Mouse (Mus musculus) c-Kit-negative CD71-positive TER-119-positive erythroid progenitor cells, embryonic 14.5 days (primary cell): ENCODE results near the gene Lgalsl.

Source experiments
- DNase-seq: peaks from one replicate; pipeline ENCODE4 v3.0.0-alpha.2; 2013; ENCODE audit warnings: low read depth, low spot score

Gene Lgalsl

DNA sequence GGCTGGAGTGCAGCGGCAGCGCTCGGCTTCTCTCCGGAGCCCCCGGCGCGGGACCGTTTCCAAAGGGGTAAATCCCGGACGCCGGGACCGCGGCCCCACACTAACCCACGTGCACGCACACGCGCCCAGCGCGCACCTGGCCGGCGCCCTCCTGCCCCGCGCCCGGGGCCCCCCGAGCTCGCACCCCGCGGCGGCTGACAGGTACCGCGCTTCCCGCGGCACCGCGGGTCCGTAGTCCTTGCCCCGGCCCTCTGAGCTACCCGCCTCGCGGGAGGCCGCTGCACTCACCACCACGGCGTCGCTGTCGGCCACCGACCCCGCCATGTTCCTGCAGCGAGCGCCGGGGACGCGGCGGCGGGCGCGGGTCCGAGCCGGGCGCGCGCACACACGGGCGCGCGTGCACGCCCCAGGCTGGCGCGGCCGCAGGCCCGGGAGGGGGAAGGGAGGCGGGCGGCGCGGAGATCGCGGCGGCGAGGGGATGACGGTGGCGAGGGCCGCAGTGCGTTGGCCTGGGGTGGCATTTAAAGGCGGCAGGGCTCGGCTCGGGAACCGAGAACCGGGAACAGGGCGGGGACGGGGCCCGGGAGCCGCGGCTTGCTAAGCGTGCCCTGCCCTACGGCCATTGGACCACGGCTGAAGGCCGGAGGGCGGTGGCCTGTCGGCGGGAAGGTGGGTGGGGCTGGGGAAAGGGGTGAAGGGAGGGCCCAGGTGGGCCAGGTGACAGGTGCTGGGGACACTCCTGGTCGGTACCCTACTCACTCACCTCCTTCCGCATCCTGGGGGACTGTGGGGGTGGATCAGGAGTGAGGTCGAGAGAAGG, at the start of gene Lgalsl:
Lgalsl (minus strand) TSS at position 371 of the 820 bp plus-strand sequence.
- DNase-seq: peak; percentile 25

DNA sequence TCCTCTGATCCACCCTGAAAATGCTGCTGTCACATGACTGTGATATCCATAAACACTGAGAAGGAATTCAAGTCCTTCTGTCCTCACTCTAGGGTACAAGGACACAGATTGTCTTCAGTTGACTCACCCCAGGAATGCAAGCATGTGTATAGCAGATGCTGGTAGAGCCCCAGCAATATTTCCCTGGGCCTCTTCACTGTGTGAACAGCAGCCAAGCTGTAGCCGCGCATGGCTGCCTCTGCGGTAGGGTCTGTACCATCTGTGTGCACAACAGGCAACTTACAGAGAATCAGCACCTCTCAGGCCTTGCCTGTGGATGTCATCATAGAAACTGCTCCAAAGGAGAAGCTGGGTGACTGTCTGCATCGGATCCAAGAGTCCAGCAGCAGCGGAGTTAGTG, 47.8 kb upstream of the Lgalsl start:
- no peak for DNase-seq

DNA sequence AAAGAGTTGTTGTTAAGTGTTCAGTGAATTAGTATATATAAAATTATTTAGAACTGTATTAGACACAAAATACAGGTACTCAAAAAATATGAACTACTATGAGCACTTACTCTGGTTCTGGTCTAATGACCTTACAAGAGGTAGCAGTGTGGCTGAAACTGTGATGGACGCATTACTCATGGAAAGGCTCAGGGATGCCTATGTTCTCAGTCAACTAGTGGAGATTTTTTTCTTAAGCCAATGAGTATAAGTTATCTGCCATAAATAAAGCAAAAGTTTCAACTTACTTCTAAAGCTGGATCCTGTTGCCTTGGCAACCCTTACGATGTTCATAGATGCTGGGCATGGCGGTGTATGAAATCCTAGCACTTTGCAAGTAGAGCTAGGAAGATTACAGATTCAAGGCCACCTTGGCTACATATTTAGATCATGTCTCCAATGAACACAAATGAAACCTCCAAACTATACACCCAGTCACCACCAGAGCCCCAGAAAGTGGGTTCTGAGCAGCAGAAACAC, 46.8 kb upstream of the Lgalsl start:
- no peak for DNase-seq

DNA sequence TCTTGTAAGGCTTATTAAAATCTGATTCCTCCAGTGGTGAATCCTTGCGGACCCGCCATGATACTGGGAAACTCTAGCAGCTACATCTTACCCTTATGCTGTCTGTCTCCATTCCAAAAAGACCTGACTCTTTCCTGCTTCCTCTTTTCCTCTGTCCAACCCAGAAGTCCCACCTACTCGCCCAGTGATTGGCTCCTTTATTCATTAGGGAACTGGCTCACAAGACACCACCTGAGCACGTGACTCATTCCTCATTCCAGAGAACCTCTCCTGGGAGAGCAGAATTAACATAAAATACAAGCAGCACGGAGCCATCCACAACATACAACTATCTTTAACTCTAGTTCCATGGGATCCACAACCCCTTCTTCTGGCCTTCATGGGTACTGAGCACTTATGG, 42.5 kb upstream of the Lgalsl start:
- no peak for DNase-seq

DNA sequence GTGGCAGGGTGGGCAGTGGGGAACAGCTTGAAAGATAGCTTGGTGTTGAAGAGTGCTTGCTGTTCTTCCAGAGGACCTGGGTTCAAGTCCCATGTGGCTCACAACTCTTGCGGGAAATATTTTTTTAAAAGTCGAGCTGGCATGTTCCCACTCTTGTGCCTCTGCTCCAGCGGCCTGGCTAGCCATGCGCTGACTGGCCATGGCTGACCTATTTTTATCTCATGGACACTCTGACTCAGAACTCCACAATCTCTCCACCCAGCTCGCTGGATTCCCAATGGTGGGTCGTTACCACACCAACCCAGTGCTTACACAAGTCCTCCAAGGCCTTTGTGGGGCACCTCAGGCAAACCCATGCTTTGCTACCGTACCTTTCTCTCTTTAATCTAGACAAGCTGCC, 42.1 kb upstream of the Lgalsl start:
- no peak for DNase-seq

DNA sequence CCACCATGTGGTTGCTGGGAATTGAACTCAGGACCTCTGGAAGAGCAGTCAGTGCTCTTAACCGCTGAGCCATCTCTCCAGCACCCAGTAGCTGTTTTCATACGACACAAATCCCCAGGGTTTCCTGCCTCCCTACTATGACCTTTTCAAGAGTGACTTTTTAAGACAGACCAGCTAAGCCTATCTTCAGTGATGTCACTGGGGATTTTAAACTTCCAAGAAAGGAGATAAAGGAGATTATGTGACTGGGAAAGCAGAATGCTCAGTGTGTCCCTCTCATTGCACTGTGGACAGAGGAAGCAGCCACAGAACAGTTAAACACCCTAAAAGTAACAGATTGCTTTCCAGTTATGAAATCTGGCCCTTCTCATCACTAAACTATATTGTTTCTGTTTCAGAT, 41.6 kb upstream of the Lgalsl start:
- DNase-seq: no peak

DNA sequence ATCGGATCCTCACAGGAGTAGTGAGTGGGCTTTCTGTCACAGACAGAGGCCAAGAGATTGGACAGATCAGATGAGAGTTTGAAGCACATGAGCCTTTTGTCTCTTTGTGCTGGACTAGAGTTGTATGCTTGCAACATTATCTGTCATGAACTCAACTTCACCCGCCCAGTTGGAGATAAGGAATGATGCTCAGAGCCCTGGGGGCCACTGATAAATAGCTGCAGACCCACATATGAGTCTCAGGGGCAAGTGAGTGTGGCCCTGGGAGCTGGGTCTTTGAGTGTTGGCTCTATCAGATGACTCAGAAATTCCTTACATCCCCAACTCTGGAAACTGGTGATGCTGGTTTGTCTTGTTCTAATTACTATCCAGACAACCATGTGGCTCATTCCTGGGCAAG, 39.1 kb upstream of the Lgalsl start:
- DNase-seq: no peak

DNA sequence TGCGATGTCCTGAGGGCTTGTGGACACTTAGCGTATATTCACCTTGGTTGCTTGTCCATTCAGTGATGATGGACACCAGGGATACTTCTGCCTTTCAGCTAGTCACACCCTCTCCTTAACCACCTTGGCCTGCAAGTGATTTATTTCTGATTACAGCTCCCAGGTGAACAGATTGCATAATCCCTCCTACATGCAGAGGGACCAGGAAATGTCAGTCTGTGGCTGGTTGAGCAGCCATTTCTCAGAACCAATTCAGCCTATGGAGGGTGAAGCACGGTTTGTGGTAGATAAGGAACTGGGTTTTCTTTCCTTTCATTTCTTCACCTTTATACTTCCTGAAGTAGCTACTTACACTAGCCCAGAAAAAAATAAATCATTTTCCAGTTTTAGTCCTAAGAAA, 34.6 kb upstream of the Lgalsl start:
- DNase-seq: no peak

DNA sequence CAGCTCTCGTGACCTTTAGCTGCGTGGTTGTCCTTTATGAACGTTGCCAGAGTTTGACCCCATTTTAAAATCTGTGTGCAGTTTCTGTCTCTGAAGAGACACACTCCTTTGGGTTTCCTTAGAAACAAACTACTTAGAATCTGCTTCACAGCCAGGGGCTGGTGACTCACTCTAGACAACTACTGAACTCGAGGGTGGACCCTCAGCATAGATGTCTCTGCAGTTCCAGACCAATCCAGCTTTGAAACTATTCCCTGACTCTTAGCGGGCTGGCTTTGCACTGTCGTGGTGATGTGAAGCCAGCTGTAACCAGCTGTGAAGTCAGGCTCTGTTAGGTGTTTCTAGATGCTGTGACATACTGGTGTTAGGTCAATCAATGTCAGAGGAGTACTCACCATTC, 33.8 kb upstream of the Lgalsl start:
- DNase-seq: no peak

DNA sequence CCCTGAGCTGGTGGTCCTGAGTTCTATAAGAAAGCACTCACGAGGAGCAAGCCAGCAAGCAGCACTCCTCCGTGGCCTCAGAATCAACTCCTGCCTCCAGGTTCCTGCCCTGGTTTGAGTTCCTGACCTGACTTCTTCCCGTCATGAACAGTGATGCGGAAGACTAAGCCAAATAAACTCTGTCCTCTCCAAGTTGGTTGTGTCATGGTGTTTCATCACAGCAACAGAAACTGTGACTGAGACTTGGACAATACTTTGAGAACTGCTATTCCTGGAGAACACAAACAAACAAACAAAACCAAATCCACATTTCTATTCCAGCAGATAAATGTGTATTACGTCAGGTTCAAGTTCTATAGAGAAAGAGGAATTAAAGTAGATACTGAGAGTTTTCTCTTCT, 31.2 kb upstream of the Lgalsl start:
- DNase-seq: no peak

DNA sequence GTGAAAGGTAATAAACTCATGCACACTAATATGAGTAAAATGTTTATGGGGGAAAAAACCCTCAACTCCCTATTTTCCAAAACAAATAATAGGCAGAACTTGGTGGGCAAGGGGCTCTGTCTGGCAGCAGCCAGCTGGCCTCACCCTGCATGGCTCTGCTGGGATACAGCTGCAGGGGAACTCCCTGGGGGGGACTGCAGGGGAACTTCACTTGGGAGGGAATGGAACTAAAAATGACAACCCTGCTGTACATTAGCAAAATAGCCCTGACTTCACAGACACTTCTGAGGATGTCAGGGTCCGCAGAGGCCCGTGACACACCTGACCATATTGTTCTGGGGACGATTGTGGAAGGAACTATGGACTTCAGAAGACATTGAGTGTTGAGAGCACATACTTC, 29.5 kb upstream of the Lgalsl start:
- DNase-seq: no peak

DNA sequence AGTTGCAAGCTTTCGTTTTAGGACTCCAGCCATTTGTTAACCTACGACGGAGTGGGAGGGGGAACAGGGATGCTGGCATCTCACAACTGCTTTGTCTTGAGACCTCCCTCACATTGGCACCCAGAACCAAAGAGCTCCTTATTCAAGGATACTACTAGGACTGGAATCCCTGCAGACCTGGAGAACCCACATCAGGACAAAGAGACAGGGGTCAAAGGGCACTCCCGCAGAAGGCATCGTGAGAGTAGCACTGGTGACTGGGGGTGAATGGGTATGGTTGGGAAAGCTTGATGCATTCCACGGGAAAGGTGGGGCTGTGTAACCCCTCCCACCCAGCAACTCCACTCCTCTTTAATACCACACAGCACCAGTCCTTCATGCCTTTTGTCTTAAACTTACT, 29.0 kb upstream of the Lgalsl start:
- DNase-seq: no peak

DNA sequence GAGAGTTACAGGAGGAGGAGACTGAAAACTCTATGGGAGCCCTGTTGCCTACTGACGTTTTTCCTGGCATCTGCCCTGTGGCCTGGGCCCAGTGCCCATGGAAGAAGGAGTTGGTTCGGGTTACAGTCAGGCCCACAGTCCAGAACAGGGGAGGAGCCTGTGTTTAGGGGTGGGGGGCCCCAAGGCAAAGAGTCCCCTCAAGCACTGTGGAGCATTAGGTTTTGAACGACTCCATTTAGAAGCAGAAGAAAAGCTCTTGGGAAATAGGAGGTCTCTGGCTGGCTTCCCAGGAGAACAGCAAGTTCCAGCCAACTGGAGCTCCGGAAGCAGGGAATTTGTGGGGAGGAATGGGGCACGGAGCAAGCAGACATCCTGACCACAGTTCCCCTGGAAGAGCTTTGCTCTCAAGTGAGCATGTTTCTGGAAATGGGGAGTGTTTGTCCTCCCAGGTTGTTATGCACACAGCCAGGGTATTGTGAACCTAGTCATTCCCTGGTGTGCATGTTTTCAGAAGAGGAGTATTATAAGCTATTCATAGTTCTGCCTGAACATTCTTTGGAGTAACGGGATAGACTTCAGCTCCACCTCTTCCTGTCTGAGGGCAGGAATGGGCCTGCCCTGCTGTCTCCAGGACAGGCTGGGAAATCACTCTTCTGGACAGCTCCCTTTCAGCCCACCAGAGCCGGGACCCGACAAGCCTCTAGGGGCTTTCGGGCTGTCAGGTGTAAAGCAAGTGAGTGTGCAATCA, 28.2 kb upstream of the Lgalsl start:
- DNase-seq: no peak

DNA sequence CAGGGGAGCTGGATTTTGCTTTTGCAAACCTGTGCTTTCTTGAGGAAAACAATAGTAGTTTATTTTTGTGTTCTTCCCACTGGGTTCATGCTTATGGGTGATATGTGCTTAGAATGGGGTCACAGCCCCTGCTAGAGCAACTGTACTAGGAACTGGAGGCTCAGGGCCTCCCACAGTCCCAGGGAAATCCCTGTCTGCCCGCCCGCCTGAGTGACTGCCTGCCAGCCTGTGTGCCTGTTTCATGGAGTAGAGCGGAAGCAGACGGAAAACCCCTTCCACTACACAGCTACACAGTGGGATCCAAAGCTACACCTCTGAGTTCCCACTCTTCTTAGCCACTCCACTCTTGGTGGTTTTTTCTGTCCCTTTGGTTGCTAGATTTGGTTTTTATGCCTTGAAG, 27.1 kb upstream of the Lgalsl start:
- DNase-seq: no peak

DNA sequence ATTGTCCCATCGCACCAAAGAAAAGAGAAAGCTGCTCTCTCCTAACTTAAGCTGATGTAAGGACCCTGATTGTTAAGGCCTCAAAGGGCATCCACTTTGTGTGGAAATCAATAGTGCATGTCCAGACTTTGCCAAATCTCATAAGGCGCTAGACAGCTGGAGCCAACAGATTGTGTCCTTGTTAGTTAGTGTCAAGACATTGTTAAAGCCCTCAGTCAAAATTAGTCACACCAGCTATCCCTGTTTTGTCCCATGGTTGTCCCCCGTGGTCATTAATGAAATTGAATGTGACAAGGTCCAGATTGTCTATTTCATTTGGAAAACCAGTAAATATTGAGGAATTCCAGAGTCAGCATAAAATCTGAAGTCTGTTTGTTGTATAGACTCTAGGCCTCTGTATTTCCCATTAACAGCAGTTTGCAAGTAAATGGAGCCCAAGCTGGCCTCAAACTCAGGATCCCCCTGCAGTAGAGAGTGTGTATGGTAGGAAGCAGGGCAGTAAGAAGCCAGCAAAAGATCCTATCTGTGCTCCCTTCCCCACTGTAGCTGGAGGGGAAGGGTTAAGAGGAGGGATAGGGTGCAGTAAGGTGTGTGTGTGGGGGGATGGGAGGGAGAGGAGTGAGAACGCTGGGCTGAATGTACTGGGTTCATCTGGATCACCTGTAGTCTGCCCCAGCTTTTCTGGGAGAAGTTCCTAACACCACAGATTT, 23.3 kb upstream of the Lgalsl start:
- DNase-seq: no peak

DNA sequence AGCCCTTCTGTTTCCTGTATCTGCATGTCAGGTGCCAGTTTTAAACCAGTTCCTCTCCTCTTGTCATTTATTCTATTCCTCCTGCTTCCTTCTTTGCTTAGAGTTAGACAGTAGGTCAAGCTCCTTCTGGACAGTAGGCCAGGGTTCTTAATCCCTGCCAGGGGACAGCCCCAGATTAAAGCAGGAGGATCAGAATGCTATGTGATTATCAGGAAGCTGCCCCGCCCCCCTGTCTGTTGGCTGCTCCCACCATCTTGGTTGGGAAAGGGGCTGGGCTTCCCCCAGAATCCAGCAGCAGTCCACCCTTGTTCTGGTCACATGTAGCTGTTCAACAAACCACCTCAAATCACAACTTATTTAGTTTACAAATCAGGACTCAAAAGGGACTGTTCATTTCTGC, 19.3 kb upstream of the Lgalsl start:
- DNase-seq: no peak

DNA sequence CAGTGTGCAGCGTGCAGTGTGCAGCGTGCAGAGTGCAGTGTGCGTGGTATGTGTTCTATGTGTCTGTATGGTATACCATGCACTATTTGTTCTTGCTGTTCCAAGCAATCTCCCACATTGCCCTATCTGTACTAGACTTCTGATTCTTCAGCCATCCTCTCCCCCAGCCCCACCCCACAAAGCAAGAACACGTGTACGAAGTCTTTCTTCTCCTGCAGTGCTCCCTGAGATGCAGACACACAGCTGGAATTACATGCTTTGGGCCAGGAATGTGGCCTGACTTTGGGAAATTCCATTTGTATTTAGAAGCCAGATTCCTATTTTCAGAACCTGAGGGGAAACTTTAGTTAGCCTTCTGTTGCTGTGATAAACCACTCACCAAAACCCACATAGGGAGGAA, 18.5 kb upstream of the Lgalsl start:
- DNase-seq: no peak

DNA sequence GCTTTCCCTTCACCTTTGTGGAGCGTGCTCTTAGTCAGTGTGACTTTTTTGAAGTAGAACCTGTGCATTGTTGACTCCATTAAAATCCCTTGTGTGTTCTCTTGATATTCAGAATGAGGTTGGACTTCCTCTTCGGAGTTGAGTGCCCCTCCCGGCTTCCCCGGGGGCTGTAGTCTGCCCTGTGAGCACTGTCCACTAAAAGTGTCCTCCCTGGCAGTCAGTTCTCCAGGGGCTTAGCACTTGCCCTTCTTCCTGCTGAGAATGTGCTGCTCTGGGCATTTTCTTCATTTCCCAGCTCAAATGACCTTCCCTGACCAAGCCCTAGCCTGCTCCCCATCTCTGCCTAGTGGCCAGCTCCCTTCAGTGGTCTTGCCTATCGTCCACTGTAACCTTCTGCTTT, 6.5 kb upstream of the Lgalsl start:
- no peak for DNase-seq

DNA sequence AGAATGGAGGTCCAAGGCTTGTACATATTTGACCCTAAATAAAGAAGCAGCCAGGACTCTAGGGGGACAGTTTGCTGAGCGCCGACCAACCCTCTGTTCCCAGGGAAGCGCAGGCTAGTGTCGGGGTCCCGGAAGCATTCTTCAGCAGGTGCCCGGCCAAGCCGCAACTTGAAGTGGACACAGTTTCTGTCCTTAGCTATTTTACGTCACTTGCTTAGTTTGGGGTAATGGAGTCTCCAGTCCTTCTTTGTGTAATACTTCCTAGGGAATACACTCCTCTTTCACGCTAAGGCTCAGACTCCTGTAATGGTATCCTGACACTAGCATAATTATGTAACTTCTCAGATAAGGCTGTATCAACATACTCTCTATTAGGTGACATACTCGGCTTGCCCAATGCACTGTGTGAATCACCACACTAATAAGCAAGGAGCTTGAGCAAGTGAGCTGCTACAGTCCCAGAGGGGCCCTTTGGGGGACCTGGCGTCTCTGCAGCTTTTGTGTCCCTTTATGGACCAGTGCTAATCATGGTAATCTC, 813 bp upstream of the Lgalsl start:
- DNase-seq: no peak

DNA sequence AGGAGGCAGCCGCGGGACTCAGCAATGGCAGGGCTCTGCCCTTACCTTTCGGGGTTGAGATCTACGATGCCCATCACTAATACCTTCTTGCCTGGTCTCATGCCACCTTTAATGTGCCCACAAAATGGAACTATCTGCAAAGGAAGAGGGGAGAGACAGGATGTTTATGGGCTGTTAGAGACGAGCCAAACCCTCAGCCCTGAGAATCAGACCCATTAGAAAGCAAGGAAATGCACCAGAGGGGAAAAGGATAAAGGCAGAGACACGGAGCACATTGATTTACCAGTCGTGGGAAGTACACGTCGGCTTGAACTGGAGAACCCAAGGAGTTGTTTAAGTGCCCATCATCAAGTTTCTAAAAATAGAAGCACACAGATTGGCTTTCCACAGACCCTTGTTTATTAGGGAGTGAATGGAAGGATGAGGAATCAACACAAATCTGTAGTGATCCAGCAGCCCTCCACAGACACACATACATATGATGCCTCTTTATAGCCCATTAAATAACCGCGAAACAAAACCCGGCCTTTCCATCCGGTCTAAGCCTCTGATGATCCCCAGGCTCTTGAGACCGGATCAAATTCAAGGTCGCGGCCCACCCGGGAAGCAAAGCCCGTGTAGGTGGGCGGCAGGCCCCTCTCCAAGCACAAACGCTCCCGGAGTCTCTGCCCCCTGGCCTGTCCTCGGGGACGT, 717 bp downstream of the Lgalsl start:
- DNase-seq: no peak

DNA sequence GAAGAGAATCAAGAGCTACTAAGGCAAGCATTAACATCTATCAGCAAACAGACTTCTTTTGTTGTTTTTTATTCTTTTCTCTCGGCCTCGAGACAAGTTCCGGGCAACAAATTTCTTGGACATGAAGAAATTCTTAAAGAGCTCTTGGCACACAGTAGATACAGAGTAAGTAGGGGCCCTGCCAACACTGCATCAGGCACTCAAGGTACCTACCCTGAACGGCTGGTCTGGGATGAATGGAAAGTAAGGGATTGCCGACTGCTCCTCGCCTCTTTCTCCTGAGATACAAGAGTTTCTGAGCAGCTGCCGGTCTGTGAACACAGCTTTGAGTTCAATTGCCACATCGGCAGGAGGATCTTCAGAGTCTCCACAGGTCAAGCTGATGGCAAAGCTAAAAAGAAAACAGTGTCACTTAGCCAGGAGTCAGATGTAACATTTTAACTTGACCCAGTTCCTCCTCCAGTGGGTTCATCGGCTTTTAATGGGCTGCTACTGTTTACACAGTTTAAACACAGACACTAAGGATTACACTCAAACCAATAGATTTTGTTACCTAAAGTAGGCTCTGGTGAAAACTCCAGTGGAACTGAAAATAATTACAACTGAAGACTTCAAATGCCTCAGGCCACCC, 1.7 kb downstream of the Lgalsl start:
- no peak for DNase-seq
